Mouse (Mus musculus): Measurements from ENCODE around the gene Cyp2t4.

The Cyp2t4 gene

DNA sequence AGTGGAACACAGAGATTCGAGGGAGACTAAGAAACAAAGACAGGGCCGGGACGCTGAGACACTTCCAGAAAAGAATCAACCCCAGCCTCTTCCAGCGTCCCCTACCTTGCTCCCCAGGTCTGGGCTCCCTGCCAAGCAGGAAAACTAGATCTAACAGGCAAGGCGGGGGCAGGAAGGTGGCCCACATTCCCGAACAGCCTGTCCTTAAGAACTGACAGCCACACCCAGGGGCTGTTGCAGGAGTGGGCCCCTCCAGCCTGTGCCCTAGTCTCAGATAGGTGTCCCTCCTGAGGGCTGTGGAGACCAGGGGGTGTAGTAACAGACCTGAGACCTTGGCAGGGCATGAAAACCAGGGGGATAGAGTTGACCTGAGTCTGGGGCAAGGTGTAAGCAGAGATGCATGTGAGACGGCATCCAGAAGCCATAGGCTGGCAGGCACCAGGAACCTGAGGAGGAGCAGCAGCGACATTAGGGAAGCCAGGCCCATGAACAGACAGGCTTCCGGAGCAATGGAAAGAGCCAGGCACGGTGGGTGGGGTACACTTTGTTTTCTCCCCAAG, at the start of gene Cyp2t4:
Cyp2t4 (plus strand) TSS at position 510 of the 560 bp plus-strand sequence.
- peak in 1 of 2 experiments; percentile 41 for DNase-seq (ENCODE audit: low spot score in 2 of 2)

DNA sequence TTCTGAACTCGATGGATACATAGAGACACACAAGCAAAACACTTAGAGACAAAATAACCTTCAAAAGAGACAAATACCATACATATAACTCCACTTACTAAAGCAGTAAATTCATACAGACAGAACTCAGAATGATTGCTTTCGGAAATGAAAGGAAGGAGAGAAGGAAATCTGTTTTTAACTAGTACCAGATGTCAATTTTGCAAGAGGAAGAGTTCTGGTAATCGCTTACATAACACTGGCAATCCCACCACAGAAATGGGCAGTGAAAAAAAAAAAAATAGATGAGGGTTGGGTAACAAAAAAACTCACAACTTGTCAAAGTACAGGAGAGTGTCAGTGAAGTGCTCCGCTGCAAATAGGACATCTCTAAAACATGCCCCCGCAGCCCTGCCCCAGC, 48.6 kb upstream of the Cyp2t4 start:
- no peak for DNase-seq (ENCODE audit: low spot score in 2 of 2)

DNA sequence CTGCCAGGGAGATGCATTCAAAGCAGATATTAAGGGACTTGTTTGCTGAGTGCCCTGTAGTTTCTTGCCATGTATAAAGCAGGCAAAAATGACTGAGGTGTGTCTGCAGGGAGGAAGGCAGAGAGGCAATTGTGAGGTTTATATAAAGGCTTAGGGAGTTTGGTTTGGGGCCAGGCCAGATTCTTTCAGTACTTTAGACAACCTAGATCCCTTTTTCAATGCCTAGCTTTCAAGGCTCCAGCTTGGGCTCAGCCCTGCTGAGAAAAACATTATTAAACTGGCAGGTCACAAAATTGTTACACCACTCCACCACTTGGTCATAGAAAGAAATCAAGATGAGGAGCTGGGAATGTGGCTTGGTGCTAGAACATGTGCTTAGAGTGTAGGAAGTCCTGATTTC, 43.2 kb upstream of the Cyp2t4 start:
- DNase-seq (ENCODE audit: low spot score in 2 of 2): no peak

DNA sequence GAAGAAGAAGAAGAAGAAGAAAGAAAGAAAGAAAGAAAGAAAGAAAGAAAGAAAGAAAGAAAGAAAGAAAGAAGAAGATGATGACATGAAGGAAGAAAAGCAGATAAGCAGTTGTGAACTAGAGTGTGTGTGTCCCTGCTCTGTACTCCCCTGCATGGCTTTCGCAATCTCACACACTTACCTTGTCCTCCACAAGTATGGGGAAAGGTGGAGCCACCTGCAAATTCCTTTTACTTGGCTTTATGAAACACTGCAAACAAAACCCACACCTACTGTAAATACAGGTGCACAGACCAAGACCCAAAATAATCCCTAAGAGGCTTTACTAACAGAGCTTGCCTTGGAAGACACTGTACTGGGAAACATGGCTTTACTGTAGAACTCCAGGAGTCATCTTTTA, 42.5 kb upstream of the Cyp2t4 start:
- no peak for DNase-seq (ENCODE audit: low spot score in 2 of 2)

DNA sequence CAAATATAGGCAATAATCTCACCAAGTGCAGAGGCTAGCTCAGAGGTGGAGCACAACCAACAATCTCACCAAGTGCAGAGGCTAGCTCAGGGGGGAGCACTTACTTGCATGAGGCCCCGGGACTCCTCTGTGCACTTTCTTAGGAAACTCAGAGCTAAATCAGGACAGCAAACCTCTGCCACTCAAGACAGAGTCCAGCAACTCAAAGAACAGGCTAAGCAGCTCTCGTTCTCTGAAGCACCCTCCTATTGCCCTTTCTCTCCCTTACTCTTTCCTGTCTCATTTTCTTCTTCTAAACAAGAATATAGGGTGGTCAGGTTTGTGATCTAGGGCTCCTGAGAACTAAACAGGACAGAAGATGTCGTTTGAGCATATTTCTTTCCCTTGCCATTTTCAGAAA, 41.5 kb upstream of the Cyp2t4 start:
- no peak for DNase-seq (ENCODE audit: low spot score in 2 of 2)

DNA sequence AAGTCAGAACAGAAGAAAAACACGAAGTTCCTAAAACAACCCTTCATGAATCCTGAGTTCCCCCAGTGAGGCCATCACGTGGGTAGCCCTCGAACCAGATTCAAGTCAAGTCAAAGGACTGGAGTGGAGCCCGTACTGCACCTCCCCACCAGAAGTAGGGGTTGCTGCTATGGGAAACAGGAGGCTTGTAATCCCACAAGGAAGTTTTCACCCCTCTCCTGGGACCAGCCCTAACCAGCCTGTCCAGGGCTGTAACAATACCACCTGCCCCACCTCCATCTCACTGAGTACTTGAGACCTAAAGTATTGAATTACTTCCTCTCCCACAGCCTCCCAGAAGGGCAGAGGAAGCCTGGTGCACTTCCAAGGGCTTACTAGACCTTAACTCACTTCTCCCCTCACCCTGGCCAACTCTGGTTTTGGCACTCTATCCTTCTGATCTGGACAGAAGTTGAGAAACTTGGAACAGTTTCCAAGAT, 35.4 kb upstream of the Cyp2t4 start:
- DNase-seq (ENCODE audit: low spot score in 2 of 2): no peak

DNA sequence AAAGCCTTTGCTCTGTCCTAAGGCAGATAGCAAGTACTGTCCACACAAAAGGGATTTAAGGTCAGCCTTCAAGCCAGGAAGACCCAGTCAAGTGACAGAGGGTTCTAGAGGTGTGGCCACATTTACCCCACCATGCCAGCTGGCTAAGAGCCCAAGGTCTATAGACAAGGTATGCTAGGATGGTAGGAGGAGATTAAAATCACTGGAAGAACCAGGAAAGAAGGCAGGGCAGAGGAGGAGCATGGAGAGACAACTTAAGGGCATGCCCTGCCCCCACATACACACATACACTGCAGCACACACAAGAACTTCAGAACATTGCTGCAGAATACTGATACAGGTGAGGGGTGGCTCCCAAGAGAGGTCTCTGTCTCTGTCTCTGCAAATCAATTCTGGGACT, 33.8 kb upstream of the Cyp2t4 start, which contains the start of gene Cyp2f2:
Cyp2f2 (plus strand) TSS at position 234 of the 400 bp plus-strand sequence.
- DNase-seq (ENCODE audit: low spot score in 2 of 2): no peak

DNA sequence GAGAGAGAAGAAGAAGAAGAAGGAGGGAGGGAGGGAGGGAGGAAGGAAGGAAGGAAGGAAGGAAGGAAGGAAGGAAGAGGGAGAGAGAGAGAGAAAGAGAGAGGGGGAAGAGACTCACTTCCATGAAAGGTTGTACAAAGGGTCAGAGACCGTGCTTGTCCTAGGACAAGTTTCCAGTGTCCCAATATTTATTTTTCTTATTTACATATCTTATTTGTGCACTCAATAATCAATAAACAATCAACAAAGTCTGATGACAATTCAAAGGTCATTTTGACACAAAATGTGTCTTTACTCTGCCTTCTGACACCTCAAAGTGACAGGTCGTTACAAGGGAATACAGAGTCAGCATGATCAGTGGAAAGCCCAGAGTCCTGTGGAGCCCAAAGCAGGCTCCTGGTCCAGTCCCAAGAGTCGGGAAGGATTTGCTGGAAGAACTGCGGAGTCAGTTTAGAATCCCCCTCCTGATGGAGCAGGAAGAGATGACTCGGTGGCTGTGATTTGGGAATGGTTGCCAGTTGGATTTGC, 29.1 kb upstream of the Cyp2t4 start:
- DNase-seq (ENCODE audit: low spot score in 2 of 2): no peak

DNA sequence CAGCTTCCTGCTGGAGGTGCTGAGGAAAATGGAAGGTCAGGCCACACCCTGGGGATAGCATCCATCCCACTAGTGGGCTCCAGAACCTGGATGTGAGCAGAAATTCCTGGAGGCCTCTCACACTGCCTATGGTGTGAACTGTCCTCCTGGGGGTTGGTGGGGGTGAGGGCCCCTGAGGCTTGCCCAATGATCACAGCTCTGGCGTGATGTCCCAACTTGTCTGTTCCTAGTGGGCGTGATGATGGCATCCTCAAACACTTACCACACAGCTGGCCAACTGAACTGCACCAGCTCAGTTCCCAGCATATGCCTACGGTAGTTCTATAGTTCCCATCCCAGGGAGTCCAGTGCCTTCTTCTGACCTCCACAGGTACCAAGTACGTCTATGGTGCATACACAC, 28.5 kb upstream of the Cyp2t4 start:
- DNase-seq (ENCODE audit: low spot score in 2 of 2): no peak

DNA sequence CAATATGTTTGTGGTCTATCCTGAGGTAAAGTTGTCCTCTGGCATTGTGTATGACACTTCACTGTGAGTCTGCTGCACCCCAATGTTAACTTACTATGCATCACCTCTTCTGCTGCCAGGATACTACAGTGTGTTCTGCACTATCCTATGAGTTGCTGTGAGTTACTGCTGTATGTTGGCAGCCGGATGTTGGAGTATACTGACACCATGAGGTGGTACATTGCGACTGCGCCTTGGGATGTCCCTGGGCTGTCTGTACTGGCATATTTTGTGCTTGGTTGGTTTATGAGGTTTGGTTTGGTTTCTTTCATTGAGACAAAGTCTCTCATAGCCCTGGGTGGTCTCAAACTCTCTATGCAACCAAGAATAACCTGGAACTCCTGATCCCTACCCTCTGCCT, 25.4 kb upstream of the Cyp2t4 start:
- DNase-seq (ENCODE audit: low spot score in 2 of 2): peak; percentile 38 to 62

DNA sequence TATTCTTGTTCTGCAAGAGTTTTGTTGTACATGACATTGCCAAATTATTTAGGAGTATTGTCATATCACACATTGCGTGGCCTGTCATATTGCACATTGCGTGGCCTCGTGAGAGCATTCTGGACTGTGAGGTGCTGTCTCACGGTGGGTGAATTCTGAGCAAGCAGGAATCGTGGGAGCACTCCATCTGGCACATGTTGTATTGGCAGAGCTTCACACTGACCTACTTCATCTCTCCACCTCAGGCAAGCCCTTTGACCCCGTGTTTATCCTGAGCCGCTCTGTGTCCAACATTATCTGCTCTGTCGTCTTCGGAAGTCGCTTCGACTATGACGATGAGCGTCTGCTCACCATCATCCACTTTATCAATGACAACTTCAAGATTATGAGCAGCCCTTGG, 24.6 kb upstream of the Cyp2t4 start:
- no peak for DNase-seq (ENCODE audit: low spot score in 2 of 2)

DNA sequence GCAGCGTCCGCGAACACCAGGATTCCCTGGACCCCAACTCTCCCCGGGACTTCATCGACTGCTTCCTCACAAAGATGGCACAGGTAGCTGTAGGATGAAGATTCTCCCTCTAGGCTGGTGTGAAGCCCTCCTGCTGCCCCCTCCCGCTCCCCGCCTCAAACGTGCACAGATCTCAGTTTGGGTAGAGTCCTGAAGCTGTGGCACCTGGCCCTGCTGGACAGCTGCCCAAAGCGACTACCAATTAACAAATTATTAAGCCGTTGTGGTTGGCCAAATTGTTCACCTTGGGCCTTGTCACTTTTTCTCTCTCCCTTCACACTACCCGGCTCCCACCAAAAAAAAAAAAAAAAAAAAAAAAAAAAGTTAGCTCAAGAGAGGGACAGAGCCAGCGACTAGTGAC, 23.7 kb upstream of the Cyp2t4 start:
- no peak for DNase-seq (ENCODE audit: low spot score in 2 of 2)

DNA sequence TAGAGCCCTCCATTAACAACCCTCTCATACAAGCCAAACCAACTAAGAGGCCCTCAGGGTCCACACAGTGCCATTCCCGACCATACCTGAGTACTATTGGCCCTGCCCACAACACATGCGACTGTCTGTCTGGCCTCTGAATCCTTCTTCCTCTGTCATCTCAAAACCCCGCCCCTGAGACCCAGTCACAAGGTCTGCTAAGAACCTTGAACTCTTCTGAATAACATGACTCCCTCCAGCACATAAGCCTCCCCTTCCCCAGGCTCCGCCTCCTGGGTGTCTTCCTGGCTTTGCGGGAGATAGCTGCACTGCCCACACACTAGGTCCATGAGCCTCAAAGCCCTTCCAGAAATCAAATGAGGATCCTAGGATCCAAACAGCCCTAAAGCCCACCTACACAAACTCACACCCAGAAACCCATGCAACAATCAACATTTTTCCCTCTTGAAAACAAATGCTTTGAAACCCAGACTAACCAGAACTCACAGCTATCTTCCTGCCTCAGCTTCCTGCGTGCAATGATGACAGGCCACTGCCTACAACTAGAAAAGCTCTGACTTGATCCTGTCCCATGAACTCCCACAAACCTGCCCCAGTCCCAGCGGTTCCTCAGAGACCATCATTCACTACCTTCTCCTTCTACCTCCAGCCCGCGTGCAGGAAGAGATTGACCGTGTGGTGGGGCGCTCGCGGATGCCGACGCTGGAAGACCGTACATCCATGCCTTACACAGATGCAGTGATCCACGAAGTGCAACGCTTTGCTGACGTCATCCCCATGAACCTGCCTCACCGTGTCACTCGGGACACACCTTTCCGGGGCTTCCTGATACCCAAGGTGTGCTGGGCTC, 22.8 kb upstream of the Cyp2t4 start:
- no peak for DNase-seq (ENCODE audit: low spot score in 2 of 2)

DNA sequence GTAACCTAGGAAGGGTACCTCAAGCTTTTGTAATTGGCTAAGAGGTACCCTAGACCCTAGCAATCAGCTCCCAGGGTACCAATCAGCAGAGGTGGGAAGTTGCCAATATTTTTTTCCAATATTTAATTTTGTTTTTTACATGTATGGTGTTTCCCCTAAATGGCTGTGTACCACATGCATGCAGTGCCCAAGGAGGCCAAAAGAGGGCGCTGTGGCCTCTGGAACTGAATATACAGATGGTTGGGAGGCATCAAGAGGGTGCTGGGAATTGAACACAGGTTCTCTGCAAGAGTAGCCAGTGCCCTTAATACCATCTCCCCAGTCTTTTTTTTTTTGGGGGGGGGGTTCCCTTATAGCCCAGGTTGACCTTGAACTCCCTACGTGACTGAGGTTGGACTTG, 22.1 kb upstream of the Cyp2t4 start:
- no peak for DNase-seq (ENCODE audit: low spot score in 2 of 2)

DNA sequence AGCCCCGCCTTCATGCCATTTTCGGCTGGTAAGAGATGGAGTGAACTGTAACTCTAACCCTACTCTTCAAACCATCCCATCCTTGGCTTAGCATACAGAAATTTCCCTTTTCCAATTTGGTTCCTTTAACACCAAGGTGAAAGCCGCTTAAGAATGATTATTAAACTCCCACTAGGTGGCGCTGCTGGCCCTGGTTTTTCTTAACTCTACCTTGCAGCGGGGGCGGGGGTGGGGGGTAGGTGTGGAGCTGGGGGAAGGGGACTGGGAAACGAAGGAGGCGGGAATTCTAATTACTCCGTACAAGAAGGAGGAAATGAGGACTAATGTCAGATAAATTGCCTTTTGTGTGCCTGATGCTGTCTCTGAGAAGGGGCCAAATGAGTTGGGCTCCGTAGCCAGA, 20.9 kb upstream of the Cyp2t4 start:
- DNase-seq (ENCODE audit: low spot score in 2 of 2): peak; percentile 45 to 73

DNA sequence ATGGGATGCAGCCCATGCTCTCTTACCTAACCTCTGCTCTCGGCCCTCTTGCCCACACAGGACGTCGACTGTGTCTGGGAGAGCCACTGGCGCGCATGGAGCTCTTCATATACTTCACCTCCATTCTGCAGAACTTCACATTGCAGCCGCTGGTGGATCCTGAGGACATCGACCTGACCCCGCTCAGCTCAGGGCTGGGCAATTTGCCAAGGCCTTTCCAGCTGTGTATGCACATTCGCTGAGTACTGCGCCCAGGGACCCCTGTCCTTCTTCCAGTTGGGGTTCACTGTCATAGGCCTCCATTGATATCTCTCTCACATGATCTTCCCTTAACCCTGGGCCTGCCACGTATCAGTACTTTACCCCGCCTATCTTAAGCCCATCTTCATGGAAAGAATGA, 20.4 kb upstream of the Cyp2t4 start:
- peak in 1 of 2 experiments; percentile 33 for DNase-seq (ENCODE audit: low spot score in 2 of 2)

DNA sequence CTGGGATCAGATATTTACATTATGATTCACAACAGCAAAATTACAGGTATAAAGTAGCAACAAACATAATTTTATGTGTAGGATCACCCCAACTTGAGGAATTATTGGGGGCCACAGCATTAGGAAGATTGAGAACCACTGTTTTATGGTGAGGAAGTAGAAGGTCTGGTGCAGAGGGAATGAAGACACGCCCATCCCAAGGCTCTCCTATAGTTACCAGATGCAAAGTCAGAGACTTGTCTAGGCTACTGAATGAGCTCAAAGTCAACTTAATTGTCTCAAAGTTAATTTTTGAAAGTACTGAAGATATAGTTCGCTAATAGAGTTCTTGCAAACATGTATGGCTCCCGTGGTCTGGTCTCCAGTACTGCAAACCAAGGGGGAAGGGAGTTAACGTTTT, 19.8 kb upstream of the Cyp2t4 start:
- no peak for DNase-seq (ENCODE audit: low spot score in 2 of 2)

DNA sequence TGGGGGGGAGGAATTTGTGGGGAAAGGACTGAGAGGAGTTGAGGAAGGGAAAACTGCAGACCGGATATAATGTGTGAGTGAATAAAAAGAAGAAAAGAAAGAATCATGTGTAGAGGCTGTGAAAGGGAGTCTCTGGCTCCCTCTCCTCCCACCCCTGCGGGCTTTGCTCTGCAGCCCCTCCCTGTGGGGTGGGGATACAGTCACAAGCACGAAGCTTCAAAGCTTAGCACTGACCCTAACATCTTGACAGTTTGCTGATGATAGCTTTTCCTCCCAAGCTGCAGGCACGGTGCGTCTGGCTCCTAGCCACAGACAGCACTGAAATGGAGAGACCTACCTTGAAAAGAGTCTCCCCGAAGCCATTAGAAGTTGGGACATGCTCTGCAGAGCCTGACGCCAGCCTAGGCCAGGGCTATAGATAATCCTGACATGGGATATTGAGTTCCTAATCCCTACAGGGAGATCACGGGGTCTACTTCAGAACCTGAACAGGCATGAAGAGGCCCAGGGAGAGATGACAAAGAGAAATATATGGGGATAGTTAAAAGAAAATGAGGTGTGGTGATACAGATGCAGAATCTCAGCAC, 17.0 kb upstream of the Cyp2t4 start:
- no peak for DNase-seq (ENCODE audit: low spot score in 2 of 2)

DNA sequence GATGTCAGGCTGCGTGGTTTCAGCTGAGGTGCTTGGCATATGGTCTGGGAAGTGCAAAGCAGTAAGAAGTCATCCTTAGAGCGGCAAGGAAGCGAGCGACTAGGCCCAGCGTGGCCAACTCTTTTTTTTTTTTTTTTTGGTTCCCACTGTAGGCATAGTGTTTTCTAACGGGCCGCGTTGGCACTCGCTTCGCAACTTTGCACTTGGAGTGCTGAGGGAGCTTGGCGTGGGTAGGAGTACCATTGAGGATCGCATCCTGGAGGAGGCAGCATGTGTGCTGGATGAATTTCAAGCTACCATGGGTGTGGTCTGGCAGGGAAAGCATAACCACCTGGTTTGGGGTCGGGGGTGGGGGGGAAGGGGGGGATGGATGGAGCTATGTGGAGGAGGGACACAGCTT, 2.5 kb downstream of the Cyp2t4 start:
- DNase-seq (ENCODE audit: low spot score in 2 of 2): peak in 1 of 2 experiments; percentile 51

DNA sequence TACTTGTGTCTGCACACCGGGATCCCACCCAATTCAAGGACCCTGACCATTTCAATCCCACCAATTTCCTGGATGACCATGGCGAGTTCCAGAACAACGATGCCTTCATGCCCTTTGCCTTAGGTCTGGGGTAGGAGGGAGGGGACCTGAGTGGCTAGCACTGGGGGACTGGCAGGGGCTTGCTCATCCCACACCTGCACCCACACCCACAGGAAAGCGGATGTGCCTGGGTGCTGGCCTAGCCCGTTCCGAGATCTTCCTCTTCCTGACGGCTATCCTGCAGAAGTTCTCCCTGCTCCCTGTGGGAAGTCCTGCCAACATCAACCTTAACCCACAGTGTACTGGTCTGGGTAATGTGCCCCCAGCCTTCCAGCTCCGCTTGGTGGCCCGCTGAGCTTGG, 4.7 kb downstream of the Cyp2t4 start:
- DNase-seq (ENCODE audit: low spot score in 2 of 2): peak in 1 of 2 experiments; percentile 30

DNA sequence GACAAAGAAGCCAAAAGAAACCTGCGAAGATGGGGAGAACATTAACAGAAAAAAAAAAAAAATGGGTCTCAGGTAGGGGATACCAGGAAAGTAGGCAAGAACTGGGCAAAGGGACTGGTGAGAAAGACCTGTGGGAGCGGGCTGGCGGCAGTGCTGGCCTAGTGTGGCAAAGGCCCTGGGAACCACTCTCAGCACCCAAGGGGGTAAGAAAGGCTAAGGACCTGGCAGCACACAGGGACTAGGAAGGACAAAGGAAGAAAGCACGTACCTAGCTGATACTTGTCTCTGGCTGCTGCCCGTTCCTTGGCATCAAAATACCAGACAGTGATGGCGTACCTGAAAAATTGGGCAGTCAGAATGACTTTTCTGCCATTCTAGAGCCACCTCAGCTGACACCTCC, 5.7 kb downstream of the Cyp2t4 start:
- DNase-seq (ENCODE audit: low spot score in 2 of 2): peak in 1 of 2 experiments; percentile 36

DNA sequence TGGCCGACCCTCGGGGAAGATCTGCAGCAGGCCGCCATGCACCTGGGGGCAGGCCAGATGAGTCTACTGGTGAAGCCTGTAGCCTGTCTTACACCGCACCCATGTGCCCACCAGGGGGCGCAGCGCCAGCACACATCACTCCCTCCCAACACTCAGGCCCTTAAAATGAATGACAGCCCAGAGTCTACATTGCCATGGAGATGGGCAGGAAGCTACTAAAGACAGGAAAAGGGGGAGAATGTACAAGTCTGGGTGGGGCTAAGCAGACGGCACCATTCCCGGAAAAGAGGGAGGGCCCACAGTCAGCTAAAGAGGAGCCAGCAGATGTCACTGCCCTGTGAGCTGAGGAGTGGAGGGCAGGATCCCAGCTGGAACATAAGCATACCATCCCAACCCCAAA, 6.4 kb downstream of the Cyp2t4 start:
- peak; percentile 91 to 94 for DNase-seq (ENCODE audit: low spot score in 2 of 2)

DNA sequence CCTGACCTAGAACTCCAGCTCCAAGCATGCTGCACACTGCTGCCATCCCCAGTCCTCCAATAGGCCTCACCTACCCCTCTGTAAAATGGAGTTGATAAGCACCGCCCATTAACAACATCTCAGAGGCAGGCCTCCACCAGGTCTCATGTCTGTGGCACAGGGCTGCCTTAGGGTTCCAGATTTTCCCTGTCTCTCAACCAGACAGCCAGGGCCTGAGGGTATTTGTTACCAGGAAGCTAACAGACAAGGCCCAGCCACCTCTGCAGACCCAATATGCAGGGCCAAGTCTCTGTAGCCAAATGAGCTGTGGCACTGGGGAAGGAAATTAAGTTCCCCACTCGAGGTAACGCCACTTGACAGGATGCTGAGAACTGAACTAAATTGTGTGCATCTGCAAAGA, 7.4 kb downstream of the Cyp2t4 start:
- DNase-seq (ENCODE audit: low spot score in 2 of 2): peak in 1 of 2 experiments; percentile 27

All from right cerebral cortex, postnatal 10 days (tissue).